In the genomic region with DNA sequence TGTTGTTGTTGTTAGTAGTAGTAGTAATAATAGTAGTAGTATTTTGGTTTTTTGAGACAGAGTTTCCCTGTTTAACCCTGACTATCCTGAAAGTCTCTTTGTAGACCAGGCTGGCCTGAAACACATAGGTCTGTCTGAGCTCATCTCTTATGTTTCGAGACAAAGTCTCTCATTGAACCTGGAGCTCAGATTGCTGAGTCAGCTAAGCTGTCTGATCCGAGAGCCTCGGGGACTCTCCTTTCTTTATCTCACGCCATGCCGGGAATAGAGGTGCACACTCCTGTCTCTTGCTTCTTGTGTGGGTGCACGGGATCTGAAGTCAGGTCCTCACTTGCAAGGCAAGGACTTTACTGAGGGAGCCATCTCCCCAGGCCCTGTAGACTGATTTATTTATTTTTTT, we compare ENCODE assay signal across 31 mouse cellular contexts.
"Had no signal": no experiment of that assay in that cellular context is flagged by ENCODE, and none has a peak within 500 bp of the region (broad histone marks: within the 10 kb centered on the region; RNA-seq: fewer than 3 reads in every experiment).

No protein-coding gene starts in this region.

- H3K4me3 ChIP-seq: limb, embryonic 10.5 days; limb, embryonic 12.5 days; limb, embryonic 13.5 days; limb, embryonic 15.5 days; liver, embryonic 12.5 days; liver, embryonic 13.5 days; liver, embryonic 15.5 days; lung, embryonic 15.5 days; megakaryocyte, embryonic 14.5 days; midbrain, embryonic 10.5 days; midbrain, embryonic 12.5 days; midbrain, embryonic 13.5 days; midbrain, embryonic 15.5 days; myocyte; neural tube, embryonic 12.5 days had no signal

- H3K36me3 ChIP-seq: limb, embryonic 10.5 days; limb, embryonic 12.5 days; limb, embryonic 13.5 days; limb, embryonic 15.5 days; liver, embryonic 12.5 days; liver, embryonic 13.5 days; liver, embryonic 15.5 days; lung, embryonic 15.5 days; midbrain, embryonic 10.5 days; midbrain, embryonic 12.5 days; midbrain, embryonic 13.5 days; midbrain, embryonic 15.5 days; neural tube, embryonic 12.5 days had no signal

- DNase-seq: left cerebral cortex, postnatal 4 days; liver; liver, embryonic 13.5 days; liver, postnatal 0 days; lung, adult 18-20 months; lung, adult 2 months; lung, embryonic 14.5 days; lung, postnatal 10 days; lung, postnatal 14 days; lung, postnatal 36 days; lung, postnatal 4 days; midbrain, embryonic 14.5 days had no signal

- H3K4me2 ChIP-seq: limb, embryonic 12.5 days; limb, embryonic 13.5 days; limb, embryonic 15.5 days; liver, embryonic 11.5 days; liver, embryonic 12.5 days; liver, embryonic 13.5 days; liver, embryonic 15.5 days; lung, embryonic 14.5 days; lung, embryonic 15.5 days; midbrain, embryonic 11.5 days; midbrain, embryonic 12.5 days; midbrain, embryonic 13.5 days; midbrain, embryonic 15.5 days; neural tube, embryonic 12.5 days had no signal

- ATAC-seq: liver, embryonic 12.5 days; liver, postnatal 0 days; lung, postnatal 0 days; midbrain, embryonic 13.5 days; midbrain, embryonic 15.5 days had no signal

- H3K9ac ChIP-seq: limb, embryonic 12.5 days; limb, embryonic 13.5 days; limb, embryonic 15.5 days; liver, embryonic 12.5 days; liver, embryonic 13.5 days; liver, embryonic 14.5 days; liver, embryonic 15.5 days; liver, postnatal 0 days; lung, embryonic 14.5 days; lung, embryonic 15.5 days; midbrain, embryonic 12.5 days; midbrain, embryonic 13.5 days; midbrain, embryonic 15.5 days; neural tube, embryonic 12.5 days had no signal

- H3K27me3 ChIP-seq: limb, embryonic 12.5 days; limb, embryonic 13.5 days; lung, embryonic 15.5 days; midbrain, embryonic 12.5 days; midbrain, embryonic 15.5 days; neural tube, embryonic 12.5 days had no signal

- H3K9me3 ChIP-seq: limb, embryonic 10.5 days; limb, embryonic 12.5 days; limb, embryonic 13.5 days; limb, embryonic 15.5 days; liver, embryonic 12.5 days; liver, embryonic 13.5 days; liver, embryonic 15.5 days; lung, embryonic 15.5 days; megakaryocyte, embryonic 14.5 days; midbrain, embryonic 10.5 days; midbrain, embryonic 12.5 days; midbrain, embryonic 13.5 days; midbrain, embryonic 15.5 days; neural tube, embryonic 12.5 days had no signal

- H3K27ac ChIP-seq: limb, embryonic 10.5 days; limb, embryonic 12.5 days; limb, embryonic 13.5 days; limb, embryonic 15.5 days; liver, embryonic 12.5 days; liver, embryonic 13.5 days; liver, embryonic 14.5 days; liver, embryonic 15.5 days; lung, embryonic 15.5 days; macrophage; midbrain, embryonic 10.5 days; midbrain, embryonic 12.5 days; midbrain, embryonic 13.5 days; midbrain, embryonic 15.5 days; neural tube, embryonic 12.5 days had no signal
